Mouse (Mus musculus): Measurements from ENCODE around the gene Anapc15-ps.

DNA sequence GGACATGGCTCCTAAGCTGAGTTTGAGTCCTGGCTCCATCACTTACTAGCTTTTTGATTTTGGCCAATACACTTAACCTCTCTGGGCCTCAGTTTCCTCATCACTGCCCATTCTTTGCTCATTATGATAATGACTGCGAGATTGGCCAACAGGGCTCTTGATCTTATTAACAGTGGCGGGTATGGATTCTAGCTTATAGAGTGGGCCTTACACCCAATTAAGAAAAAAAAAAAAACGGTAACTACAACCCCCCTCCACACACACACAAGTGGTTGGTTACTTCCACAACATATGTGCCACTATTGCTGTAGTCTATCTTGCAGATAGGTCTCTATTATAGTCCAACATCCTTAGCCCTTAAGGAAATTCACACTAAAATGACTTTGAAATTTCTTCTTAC lies at the start of gene Anapc15-ps:
- TF ChIP-seq REST (IDR thresholded peaks at IDR 0.05; ENCODE audit: insufficient read depth, insufficient read length) (no peak), POLR2A (IDR thresholded peaks at IDR 0.05; ENCODE audit: insufficient read length, low read depth) (no peak), TCF12 (IDR thresholded peaks at IDR 0.05; ENCODE audit: insufficient read depth, poor library complexity, severe bottlenecking) (no peak), MYOD1 (IDR thresholded peaks at IDR 0.05; ENCODE audit: control insufficient read depth in 1 of 3, insufficient read length in 2 of 3, low read depth in 2 of 3) (no peak), MAX (IDR thresholded peaks at IDR 0.05; ENCODE audit: low read depth) (no peak), E2F4 (IDR thresholded peaks at IDR 0.05; ENCODE audit: insufficient read depth) (no peak), CEBPB (IDR thresholded peaks at IDR 0.05; ENCODE audit: insufficient read depth, poor library complexity, severe bottlenecking) (no peak), MYOG (IDR thresholded peaks at IDR 0.05; ENCODE audit: control insufficient read depth in 1 of 3, insufficient read depth in 1 of 3, insufficient read length in 2 of 3, low read depth in 2 of 3) (no peak), USF1 (IDR thresholded peaks at IDR 0.05; ENCODE audit: low read depth) (no peak), POLR2AphosphoS2 (IDR thresholded peaks at IDR 0.05; ENCODE audit: insufficient read length, low read depth) (no peak), TCF3 (IDR thresholded peaks at IDR 0.05; ENCODE audit: insufficient read length, low read depth) (no peak)

Measured in myocyte (in vitro differentiated cells).